Mouse (Mus musculus): Measurements from ENCODE around the gene Gpr88. TPM values are rescaled to one million over a fixed set of nuclear protein-coding genes. Genes with fewer than 3 reads are reported as not detected.
"Not testable (repeated sequence)": the region's sequence is repeated elsewhere in the genome, so short reads cannot be mapped to it uniquely, and the experiment has no call there.

Gpr88 gene
- polyA plus RNA-seq, 1 experiment from 2014 or later = 0.06 TPM

- H3K9me3 ChIP-seq (replicated peaks); H3K4me3 ChIP-seq (replicated peaks); H3K27ac ChIP-seq; H3K4me1 ChIP-seq (replicated peaks); ATAC-seq (ENCODE audit: low read depth); H3K36me3 ChIP-seq; H3K4me2 ChIP-seq; H3K27me3 ChIP-seq; H3K9ac ChIP-seq; DNase-seq: not testable (repeated sequence)
- WGBS (ENCODE audit: insufficient replicate concordance) = 73% methylated on average over 6 of the region's 6 CpGs
Observed at GRCm38 (mm10) chr3:116217398-116217797, 35.9 kb downstream of the Gpr88 start.

- WGBS (ENCODE audit: insufficient replicate concordance) = 41% methylated on average over 1 of the region's 1 CpGs
- H3K36me3 ChIP-seq = no peaks in the 10 kb centered on the region
- ATAC-seq (ENCODE audit: low read depth) = no peak
Observed at GRCm38 (mm10) chr3:116216261-116216660, 37.0 kb downstream of the Gpr88 start.

GRCm38 (mm10) chr3:116211639-116212038, 41.7 kb downstream of the Gpr88 start:
- H3K4me2 ChIP-seq = no peak overlapping the region
- no peaks in the 10 kb centered on the region for H3K9me3 ChIP-seq (replicated peaks)
- DNase-seq (no peak), ATAC-seq (ENCODE audit: low read depth) (no peak)
- H3K9ac ChIP-seq = no peak overlapping the region
- H3K36me3 ChIP-seq = no peaks in the 10 kb centered on the region
- no peak overlapping the region for H3K27ac ChIP-seq
- no peaks in the 10 kb centered on the region for H3K27me3 ChIP-seq
- H3K4me1 ChIP-seq (replicated peaks) = no peaks in the 10 kb centered on the region
- H3K4me3 ChIP-seq (replicated peaks) = no peak overlapping the region
- 54% methylated on average over 5 of the region's 5 CpGs for WGBS (ENCODE audit: insufficient replicate concordance)

More at GRCm38 (mm10) chr3:116216261-116216660, 37.0 kb downstream of the Gpr88 start:
- Histone ChIP-seq H3K9ac (no peak overlapping the region), H3K27me3 (no peaks in the 10 kb centered on the region), H3K9me3 (replicated peaks) (no peaks in the 10 kb centered on the region), H3K4me3 (replicated peaks) (no peak overlapping the region), H3K4me1 (replicated peaks) (no peaks in the 10 kb centered on the region), H3K27ac (no peak overlapping the region), H3K4me2 (no peak overlapping the region)
- no peak for DNase-seq

GRCm38 (mm10) chr3:116210720-116211121, 42.6 kb downstream of the Gpr88 start:
- no peaks in the 10 kb centered on the region for H3K27me3 ChIP-seq
- no peak overlapping the region for H3K9ac ChIP-seq
- no peak for DNase-seq
- WGBS (ENCODE audit: insufficient replicate concordance) = 63% methylated on average over 8 of the region's 8 CpGs
- H3K4me3 ChIP-seq (replicated peaks) = no peak overlapping the region
- H3K9me3 ChIP-seq (replicated peaks) = no peaks in the 10 kb centered on the region
- no peaks in the 10 kb centered on the region for H3K36me3 ChIP-seq
- no peak overlapping the region for H3K4me2 ChIP-seq
- ATAC-seq (ENCODE audit: low read depth) = no peak
- H3K27ac ChIP-seq = no peak overlapping the region
- no peaks in the 10 kb centered on the region for H3K4me1 ChIP-seq (replicated peaks)

- Histone ChIP-seq H3K4me3 (replicated peaks) (no peak overlapping the region), H3K27me3 (no peaks in the 10 kb centered on the region), H3K9ac (no peak overlapping the region), H3K4me1 (replicated peaks) (no peaks in the 10 kb centered on the region), H3K27ac (no peak overlapping the region), H3K9me3 (replicated peaks) (no peaks in the 10 kb centered on the region), H3K4me2 (no peak overlapping the region), H3K36me3 (no peaks in the 10 kb centered on the region)
- WGBS (ENCODE audit: insufficient replicate concordance) = 65% methylated on average over 8 of the region's 8 CpGs
- ATAC-seq (ENCODE audit: low read depth) = no peak
- no peak for DNase-seq
Observed at GRCm38 (mm10) chr3:116209214-116209613, 44.1 kb downstream of the Gpr88 start.

- WGBS (ENCODE audit: insufficient replicate concordance) = 52% methylated on average over 8 of the region's 8 CpGs
- H3K9me3 ChIP-seq (replicated peaks) = no peaks in the 10 kb centered on the region
Observed at GRCm38 (mm10) chr3:116206306-116206834, 46.9 kb downstream of the Gpr88 start.

GRCm38 (mm10) chr3:116205346-116206219, 47.7 kb downstream of the Gpr88 start:
- Histone ChIP-seq H3K27me3 (no peaks in the 10 kb centered on the region), H3K4me1 (replicated peaks) (no peaks in the 10 kb centered on the region; the same call in 1 of the 2 replicates), H3K4me3 (replicated peaks) (no peak overlapping the region), H3K27ac (no peak overlapping the region), H3K36me3 (no peaks in the 10 kb centered on the region), H3K9ac (no peak overlapping the region), H3K9me3 (replicated peaks) (no peaks in the 10 kb centered on the region), H3K4me2 (no peak overlapping the region)
- WGBS (ENCODE audit: insufficient replicate concordance) = 64% methylated on average over 13 of the region's 13 CpGs
- DNase-seq (no peak), ATAC-seq (ENCODE audit: low read depth) (no peak)

More at GRCm38 (mm10) chr3:116206306-116206834, 46.9 kb downstream of the Gpr88 start:
- H3K27ac ChIP-seq = no peak overlapping the region
- ATAC-seq (ENCODE audit: low read depth) (no peak), DNase-seq (no peak)
- no peak overlapping the region for H3K9ac ChIP-seq
- no peak overlapping the region for H3K4me3 ChIP-seq (replicated peaks)
- no peaks in the 10 kb centered on the region for H3K36me3 ChIP-seq
- H3K4me1 ChIP-seq (replicated peaks) = no peaks in the 10 kb centered on the region; the same call in 1 of the 2 replicates
- no peak overlapping the region for H3K4me2 ChIP-seq
- no peaks in the 10 kb centered on the region for H3K27me3 ChIP-seq

- no peak overlapping the region for H3K4me3 ChIP-seq (replicated peaks)
- ATAC-seq (ENCODE audit: low read depth) = no peak
- H3K36me3 ChIP-seq = no peaks in the 10 kb centered on the region
- no peaks in the 10 kb centered on the region for H3K9me3 ChIP-seq (replicated peaks)
- H3K27ac ChIP-seq = no peak overlapping the region
- 59% methylated on average over 9 of the region's 9 CpGs for WGBS (ENCODE audit: insufficient replicate concordance)
- no peak for DNase-seq
- H3K4me2 ChIP-seq = no peak overlapping the region
- H3K4me1 ChIP-seq (replicated peaks) = no peaks in the 10 kb centered on the region; the same call in 1 of the 2 replicates
- no peak overlapping the region for H3K9ac ChIP-seq
- no peaks in the 10 kb centered on the region for H3K27me3 ChIP-seq
Observed at GRCm38 (mm10) chr3:116204643-116205042, 48.7 kb downstream of the Gpr88 start.

- no peaks in the 10 kb centered on the region; the same call in 1 of the 2 replicates for H3K4me1 ChIP-seq (replicated peaks)
- no peak overlapping the region for H3K4me2 ChIP-seq
- no peak overlapping the region for H3K9ac ChIP-seq
- no peaks in the 10 kb centered on the region for H3K27me3 ChIP-seq
- ATAC-seq (ENCODE audit: low read depth) (no peak), DNase-seq (no peak)
- 41% methylated on average over 3 of the region's 3 CpGs for WGBS (ENCODE audit: insufficient replicate concordance)
- no peak overlapping the region for H3K27ac ChIP-seq
- no peaks in the 10 kb centered on the region for H3K36me3 ChIP-seq
- H3K9me3 ChIP-seq (replicated peaks) = no peaks in the 10 kb centered on the region
- no peak overlapping the region for H3K4me3 ChIP-seq (replicated peaks)
Observed at GRCm38 (mm10) chr3:116203942-116204341, 49.4 kb downstream of the Gpr88 start.

- WGBS (ENCODE audit: insufficient replicate concordance) = 61% methylated on average over 10 of the region's 10 CpGs
- no peak for ATAC-seq (ENCODE audit: low read depth)
- Histone ChIP-seq H3K27me3 (no peaks in the 10 kb centered on the region), H3K9ac (no peak overlapping the region), H3K9me3 (replicated peaks) (no peaks in the 10 kb centered on the region), H3K36me3 (no peaks in the 10 kb centered on the region), H3K4me2 (no peak overlapping the region), H3K4me1 (replicated peaks) (no peaks in the 10 kb centered on the region; the same call in 1 of the 2 replicates), H3K4me3 (replicated peaks) (no peak overlapping the region), H3K27ac (no peak overlapping the region)
- DNase-seq = no peak
Observed at GRCm38 (mm10) chr3:116200060-116200459, 53.2 kb downstream of the Gpr88 start.

All from liver, embryonic 13.5 days (tissue).